Mouse (Mus musculus) ovary, postnatal 10 days (tissue): Measurements from ENCODE around the gene Abcg1.

Source experiments
- DNase-seq: peaks from one replicate; pipeline ENCODE4 v3.0.0; 2022; ENCODE audit warnings: low spot score

Abcg1 gene

DNA sequence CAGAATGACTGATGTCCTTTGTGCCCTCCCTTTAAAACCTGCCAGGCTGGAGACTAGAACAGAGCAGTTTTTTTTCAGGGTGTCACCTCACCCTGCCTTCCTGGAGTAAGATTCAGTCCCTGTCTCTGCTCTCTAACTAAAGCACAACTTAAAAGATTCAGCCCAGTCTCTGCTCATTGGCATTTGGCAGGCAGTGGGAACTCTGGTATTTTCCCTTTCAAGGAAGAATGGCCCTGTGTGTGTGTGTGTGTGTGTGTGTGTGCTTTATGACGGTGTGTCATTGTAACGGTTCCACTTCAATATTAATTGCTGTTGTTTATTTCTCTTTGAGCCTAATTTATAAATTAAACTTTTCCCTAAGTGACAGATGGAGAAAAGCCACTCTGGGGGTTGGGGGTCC lies 14.7 kb upstream of the Abcg1 start:
- DNase-seq, result no peak

DNA sequence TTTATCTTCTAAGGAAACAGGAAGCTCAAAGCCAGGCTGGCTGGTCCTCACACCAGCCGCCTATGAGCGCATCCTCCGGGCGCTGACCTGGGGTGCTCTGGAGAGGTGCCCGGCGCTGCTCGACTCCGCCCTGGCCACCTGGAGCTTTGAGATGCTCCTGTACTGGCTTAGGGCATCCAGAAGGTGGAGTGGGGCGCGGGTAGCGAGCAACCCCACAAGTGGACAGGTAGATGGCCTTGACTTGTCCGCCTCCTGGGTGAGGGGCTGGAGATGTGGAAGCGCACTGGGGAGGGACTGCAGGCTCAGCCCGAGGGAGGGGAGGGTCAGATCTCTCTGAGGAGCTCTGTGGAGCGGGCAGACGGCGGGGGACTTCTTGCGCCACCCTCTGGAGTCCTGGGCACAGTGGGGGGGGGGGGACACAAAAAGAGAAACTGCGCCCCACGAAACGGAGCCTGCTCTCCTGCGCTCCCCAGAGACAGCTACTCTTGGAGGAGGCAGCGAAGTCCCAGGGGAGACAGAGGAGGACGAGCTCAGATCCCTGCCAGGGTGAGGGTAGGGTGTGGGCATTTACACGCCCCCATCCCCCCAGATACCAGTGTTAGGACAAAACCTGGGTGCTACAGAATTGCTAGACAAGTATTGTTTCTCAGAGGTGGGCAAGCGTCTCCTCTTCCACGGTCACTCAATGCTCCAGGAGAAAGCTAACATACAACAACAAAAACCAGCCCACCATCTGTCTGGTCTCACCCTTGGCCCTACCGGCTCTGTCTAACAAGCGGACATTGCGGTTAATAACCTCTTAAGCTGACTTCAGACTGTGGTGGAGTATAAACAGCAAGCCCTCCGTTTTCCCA lies 643 bp downstream of the Abcg1 start:
- no peak for DNase-seq

DNA sequence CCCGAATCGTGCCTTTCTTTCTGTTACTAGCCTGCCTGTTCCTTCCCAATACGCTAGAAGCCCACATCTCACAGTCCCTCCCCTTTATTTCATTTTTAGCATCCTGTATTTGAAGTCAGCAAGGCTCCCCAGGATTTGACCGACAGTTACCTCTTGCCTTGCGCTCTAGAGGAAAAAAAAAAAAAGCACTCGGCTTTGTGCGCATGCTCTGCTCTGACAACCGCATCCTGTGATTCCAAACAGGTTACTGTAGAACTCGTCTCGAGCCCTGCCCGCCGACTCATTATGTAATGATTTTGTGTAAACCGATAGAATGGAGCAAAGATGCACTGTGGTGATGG lies 1.2 kb downstream of the Abcg1 start:
- DNase-seq, result no peak

DNA sequence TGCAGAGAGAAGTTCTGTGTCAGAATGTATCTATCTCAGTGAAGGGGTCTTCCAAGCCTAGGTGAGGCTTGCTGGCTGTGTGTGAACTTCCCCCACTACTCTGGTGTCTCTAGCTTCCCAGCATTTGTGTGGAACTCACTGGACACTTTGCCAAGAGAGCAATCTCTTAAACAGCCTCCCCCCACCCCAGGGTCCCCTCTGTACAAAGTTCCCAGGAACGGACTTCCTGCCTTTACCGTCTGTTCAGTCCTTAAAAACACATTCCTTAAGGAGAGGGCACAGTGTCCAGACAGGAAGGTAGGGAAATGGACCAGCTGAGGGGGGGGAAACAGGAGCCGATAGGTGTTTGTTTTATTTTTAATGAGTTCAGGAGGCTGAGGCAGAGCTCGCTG lies 2.7 kb downstream of the Abcg1 start:
- no peak for DNase-seq

DNA sequence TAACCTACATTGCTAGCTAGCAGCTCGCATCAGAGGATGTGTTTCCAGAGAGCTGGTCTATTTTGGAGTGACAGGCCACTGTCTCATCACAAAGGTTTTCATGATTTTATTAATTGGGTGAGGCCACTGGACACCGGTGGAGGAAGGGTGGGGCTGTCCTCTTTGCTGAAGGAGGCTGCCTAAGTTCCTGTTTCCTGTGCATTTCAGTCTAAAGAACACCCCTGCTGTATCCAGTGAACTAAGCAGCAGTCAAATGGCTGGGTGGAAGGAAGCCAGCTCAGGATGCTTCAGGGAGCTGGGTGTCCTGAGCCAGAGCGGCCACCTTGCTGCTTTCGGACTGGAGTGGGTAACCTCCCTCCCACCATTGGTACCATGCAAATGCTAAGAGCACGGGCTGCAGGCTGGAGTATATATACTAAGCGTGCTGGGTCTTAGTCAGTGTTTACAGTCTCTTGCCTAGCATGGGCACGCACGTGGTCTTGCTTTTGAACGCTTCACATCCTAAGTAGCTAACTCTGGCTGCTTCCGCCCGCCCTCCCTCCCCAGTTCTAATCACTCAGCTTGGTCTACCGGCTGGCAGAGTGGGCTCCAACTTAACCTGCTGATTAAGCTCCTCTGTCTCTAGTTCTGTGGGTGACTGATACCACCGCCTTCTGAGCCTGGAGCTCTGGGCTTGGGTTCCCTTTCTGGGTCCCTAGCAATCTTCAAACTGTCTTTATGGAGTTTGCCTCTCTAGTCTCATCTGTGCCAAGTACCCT lies 3.3 kb downstream of the Abcg1 start:
- DNase-seq, result no peak

DNA sequence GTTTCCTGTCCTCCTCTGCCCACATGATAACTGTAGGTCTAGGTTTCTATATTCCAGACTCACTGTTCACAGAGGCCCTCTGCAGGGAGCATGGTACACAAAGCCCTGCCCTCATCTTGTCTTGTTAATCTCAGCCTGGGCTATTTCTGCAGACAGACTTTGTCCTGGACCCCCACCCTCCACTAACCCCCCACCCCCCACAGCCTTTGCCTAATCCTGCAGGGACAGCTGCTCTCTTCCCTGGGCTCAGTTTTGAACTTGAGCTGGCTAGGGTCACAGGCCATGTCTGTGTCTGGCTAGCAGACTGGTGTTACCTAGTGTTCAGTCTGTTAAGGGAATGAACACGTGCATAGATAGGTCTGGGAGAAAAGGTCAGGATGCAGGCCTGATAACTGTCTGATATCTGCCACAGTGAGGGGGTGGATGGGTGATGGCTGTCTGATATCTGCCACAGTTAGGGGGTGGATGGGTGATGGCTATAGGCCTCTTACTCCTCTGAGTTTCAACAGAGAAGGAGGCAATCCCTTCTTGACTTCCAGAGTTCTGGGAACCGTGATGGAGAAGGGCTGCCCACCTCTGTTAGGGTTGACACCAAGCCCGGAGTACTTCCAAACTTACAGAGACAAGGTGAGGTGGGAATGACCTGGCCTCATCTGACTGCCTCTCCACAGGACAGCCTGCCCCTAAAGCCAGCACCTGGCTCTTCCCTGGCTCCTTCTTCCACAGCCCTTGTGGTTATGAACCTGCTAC lies 4.0 kb downstream of the Abcg1 start:
- DNase-seq, result no peak

DNA sequence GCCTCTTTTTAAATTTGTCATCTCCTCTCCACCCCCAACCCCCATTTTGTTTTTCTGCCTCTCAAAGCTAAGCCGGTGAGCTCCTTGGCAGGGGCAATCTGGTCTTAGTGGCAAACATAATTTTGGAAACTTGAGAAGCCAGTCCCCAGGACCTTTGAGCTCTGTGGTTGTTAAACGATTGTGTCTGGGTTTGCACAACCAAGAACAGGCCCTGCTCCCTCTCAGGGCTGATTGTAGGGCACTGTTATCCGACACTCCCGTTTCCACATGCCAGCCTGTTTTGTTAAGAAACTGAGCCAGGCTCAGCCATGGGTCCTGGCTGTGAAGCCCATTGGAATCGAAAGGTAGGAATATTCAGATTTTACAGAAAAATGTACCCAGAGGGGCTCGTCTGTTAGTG lies 8.6 kb downstream of the Abcg1 start:
- DNase-seq, result no peak

DNA sequence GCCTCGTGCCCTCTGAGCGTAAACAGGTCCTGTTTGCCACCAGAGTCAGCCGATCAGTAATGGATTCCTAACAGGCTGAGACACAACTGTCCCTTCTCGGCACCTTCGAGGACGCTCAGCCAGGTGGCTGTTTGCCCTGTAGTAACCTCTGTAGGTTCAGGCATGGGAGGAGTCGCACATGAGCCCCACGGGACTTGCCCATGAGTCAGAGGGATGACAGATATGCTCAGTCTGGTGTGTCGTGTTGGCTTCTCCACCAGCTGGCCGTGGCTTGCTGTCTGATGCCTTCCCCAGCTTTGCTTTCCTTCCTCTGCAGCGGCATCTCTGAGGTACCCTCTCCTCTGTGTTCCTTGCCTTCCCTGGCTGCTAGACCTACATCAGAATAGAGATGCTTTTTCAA lies 9.6 kb downstream of the Abcg1 start:
- DNase-seq, result no peak

DNA sequence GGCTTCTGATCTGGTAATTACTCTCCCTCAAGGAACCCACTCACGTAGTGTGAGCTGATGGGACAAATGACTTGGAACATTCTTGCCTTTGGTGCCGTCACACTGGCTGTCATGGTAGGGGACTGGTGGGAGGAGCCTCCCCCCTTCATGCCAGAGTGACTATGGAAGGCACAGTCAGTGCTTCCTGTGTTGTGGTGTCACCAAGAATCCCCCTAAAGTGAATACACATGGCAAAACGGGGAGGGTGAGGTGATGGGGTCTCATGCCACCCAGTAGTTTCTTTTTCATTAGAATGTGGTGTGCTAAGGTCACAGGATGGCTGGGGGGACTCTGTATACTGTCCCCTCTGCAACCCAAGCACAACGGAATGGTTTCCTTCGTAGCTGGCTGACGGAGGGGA lies 11.6 kb downstream of the Abcg1 start:
- DNase-seq, result no peak

DNA sequence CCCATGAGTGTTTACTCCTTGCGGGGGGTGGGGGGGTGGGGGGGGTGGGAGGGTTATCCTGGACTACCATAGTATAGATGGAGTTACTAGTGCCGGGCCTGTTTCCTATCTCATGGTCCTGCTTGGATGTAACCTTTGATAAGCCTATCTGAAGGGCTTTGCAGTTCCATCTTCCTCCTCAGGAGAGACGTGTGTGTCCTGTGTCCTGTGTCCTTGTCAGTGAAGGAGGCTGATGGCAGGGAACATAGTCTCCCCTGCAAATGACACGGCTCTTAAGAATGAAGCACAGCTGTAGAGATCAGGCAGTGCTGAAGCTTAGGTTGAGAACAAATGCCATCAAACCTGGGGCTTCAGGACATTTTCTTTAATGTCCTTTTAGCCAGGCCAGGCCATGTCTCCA lies 12.4 kb downstream of the Abcg1 start:
- DNase-seq, result no peak

DNA sequence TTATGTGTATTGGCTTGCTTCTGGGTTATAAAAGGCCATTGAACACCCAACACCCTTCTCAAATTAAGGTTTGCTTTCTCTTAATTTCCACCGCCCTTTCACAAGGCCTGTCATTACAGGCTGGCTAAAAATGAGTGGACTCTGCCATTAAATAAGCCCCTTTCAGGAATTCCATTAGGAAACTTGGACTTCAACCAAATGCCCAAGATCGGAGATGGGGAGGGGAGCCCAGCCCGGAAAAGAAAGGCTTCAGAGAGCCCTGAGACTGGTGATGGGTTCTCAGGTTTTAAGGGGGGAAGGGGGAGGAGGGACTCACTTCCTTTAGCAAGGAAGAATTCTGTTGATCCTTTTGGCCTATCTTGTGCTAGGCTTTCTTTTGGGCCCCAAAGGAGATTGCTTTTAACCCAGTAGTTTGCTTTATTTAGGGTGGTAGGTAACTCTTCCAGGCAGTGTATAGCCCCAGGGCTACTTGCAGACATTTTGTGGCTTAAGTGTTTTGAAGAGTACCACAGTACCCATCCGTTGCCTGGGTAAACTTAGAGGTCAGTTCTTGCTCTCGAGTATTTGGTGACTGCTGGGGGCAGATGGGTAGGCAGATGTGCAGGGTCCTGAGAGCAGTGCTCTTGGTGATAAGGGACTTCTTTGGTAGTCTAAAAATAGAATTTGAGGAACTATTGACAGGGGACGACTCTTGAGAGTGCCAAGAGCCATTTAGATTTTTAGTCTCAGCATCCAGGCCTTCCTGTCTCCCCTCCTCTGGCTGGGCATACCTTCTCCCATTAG lies 13.1 kb downstream of the Abcg1 start:
- no peak for DNase-seq

DNA sequence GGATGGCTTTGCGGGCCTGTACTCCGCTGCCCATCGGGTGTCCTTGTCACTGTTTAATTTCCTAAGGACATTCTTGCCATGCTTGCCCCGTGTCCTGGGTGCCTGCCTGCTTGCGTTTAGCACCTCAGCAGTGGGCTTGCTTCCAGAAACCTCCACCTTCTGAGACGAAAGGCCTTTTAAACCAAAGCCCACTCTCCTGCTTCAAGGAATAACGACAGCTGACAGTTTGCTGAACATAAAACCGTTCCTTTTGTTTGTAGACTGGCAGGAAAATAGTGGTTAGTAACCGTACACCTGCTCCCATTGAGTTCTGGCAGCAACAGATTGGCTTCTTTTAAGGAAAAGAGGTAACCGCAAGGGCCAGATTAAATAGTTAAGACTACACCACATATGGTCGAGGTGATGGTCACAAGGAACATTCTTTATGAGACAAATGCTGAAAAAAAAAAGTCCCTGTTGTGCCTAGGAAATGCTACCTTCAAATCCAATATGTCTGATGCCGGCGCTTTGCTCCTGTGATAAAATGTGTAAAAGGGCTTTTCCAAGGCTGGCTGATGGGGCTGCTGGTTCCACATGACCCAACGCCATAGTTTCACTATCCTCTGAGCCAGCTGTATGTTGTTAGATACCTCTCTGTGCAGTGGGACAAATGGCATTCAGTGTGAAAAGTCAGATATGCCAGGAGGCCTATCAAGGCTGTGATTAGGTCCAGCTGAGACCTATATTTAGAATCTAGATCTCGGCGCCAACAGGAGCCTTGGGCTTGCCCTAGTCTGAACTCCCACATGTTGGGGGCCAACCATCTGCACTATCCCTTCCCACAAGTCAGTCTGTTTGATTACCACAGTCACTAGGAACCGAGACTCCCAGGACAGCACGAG lies 14.2 kb downstream of the Abcg1 start:
- DNase-seq, result no peak

DNA sequence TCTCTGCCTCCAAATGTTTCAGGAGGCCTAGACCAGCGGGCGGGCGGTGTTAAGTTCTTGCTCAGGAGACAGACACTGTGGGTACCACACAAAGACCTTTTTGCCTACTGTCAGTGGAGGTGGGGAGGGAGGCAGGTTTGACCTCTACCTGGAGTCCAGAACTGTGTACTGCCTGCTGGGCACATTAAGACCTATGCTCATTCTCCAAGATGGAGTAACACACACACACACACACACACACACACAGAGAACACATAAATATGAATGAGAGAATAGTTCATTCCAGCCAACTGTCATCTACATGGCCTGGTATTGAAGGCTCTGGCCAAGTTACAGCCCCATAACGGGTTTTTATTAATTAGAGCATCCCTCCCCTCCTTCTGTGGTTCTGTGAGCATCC lies 15.4 kb downstream of the Abcg1 start:
- no peak for DNase-seq

DNA sequence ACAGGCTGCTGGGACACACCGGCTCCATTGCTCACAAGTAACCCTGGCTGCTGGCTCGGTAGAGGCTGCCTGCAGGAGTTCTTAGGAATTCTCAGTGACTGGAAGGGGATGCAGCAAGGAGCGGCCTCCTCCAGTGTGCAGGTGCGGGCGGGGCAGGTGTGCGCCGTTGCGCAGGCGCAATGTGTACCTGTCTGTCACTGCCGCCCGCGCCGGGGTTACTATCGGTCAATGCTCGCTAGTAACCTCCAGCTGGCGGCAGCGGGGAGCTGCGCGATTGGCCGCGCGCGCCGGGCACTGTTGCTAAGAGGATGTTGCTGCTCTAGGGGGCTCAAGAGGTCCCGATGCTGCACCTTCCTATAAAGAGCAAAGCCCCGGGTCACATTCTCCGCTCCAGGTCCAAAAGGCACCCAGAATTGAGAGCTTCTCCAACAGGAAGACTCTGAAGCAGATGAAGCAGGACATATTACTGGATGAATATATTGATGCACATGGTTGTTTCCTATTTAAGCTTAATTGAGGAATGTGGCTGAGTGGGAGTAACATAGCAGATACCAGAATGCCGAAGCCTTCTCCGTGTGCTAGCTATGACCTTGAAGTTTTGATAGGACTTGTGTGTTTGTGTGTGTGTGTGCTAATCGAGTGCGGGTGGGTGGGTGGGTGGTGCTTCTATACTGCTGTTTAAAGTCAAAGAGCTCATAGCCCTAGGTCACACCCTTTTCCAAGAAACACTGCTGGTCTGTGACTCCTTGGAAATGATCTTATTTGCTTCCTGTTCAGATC lies 16.0 kb downstream of the Abcg1 start:
- DNase-seq, result no peak

DNA sequence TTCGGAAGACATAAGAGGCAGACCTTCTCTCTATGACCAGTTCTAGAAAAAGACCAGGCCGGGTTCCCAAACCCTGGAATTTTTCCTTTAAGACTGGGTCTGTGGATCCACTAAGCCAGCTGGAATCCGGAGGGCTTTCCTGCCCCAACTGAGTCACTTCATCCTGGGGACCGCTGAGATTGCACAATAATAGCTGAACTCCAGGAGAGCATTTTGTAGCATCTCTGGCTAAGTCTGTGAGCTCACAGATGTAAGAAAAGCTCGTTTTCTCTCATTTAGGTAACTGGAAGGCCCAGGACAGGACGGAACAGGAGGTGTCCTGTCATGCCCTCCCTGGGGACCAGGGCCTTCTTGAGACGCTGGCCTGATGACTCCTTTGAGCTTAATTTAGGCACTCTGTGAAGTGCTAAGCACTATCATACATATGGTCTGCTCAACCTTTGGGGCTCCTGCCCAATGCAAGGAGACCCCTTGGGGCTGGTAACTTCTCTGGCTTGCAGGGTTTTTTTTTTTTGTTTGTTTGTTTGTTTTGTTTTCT lies 16.6 kb downstream of the Abcg1 start:
- DNase-seq, result no peak

DNA sequence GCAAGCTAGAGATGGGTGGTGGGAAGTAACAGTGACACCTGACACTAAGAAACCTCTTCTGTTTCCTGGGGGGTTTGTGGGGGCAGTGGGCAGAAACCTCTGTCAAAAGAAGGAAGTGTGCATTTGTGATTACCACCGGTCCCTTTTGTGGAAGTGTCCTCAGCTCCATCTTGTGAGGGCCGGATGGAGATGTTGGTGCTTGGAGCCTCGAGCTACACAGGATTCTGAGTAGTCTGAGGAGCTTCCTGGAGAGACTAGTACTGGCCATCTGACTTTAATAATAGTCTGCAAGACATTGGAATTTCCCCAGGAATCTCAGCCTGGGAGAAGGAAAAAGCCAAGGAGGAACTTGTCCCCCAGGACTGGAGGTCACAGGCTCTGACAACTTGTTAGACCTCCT lies 17.2 kb downstream of the Abcg1 start:
- DNase-seq, result no peak

DNA sequence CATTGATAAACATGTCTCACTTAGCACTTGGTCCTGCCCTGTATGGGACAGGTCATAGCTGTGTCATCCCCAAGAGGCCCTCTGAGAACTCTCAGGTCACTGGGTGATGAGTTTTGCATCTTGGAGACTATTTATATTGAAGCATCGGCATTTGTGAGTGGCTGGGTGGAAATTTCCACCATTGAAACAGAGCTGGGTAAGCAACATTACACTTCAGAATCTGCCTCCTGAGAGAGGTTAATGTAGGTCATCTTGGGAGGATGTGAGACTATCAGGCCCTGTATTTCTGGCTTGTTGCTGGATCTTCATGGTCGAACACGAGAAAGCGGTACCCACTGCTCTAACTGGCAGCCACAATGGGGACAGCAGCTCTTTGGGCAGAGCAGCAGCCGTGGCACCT lies 18.0 kb downstream of the Abcg1 start:
- no peak for DNase-seq

DNA sequence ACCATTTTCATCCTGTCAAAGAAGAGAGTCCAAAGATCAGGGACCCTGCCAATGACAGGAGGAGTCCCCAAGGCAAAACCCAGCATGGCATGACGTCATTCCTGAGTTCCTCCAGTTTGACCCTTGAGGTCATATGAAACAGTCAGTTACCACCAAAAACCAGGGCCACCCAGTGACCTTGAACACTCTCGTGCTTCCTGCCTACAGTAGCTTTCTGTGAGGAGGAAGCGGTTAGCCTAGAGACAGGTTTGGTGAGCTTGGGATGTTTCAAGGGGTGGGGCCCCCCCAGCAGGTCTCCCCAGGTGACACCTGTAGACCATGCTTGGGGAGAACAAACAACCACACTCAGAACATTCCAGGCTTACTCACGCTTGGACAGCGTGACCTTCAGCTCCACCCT lies 20.1 kb downstream of the Abcg1 start:
- no peak for DNase-seq

DNA sequence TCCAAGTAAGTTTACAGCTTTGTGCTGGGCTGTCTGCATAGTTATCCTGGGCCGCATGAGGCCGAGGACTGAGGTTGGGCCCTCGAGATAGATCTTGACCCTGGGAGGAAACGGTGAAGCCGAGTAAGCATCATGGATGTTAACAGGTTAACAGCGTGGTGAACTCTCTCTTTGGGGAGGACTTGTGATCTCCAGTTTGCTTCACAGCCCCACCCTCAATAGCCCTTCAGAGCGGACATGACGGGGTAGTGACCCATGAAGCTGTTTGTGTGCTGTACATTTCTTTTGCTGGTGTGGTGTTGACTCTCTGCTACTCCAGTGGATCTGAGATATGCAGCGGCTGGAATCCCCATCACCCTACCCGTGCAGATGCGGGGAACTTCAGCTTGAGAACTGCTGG lies 21.1 kb downstream of the Abcg1 start:
- DNase-seq, result no peak
